Mouse (Mus musculus) bone marrow macrophage, adult 2 months (primary cell): Measurements from ENCODE around the gene Il20rb.

Experiments
- CTCF ChIP-seq: IDR thresholded peaks from 2 replicates; pipeline ENCODE4 v1.5.1; 2012; ENCODE audit warnings: low read depth, mild to moderate bottlenecking, low read length, moderate library complexity
- POLR2A ChIP-seq: IDR thresholded peaks from 2 replicates; pipeline ENCODE4 v1.6.1; 2012; ENCODE audit warnings: mild to moderate bottlenecking, low read depth, low read length, borderline replicate concordance

GRCm38 (mm10) chr9:100416756-100417155, 69.8 kb downstream of the Il20rb start:
- TF ChIP-seq CTCF (no peak), POLR2A (no peak)
